Mouse (Mus musculus) liver, postnatal 0 days (tissue): ENCODE data around the gene Nepn. TPM values are rescaled to one million over a fixed set of nuclear protein-coding genes. Genes with fewer than 3 reads are reported as not detected.

Experiments
- ATAC-seq: fragments of 200-750 bp; cut with Nextera tagmentation; 2 replicates; pipeline ENCODE4 v1.8.0; 2017; ENCODE audit warnings: mild to moderate bottlenecking, moderate library complexity
- DNase-seq: peaks from one replicate; pipeline ENCODE4 v3.0.0-alpha.2; 2016
- H3K27ac ChIP-seq: fragments of 300-500 bp; sonication (generic); 2 replicates; pipeline ENCODE4 v1.5.1; 2014; ENCODE audit warnings: antibody characterized with exemption, moderate library complexity, mild to moderate bottlenecking, low read depth
- H3K27me3 ChIP-seq: fragments of 300-500 bp; sonication (generic); 2 replicates; pipeline ENCODE4 v1.6.1; 2014; ENCODE audit warnings: low read length, control low read depth, mixed read lengths; ENCODE audit not compliant: insufficient read depth
- H3K36me3 ChIP-seq: fragments of 300-500 bp; sonication (generic); replicated peaks from 2 replicates; pipeline ENCODE4 v1.6.1; 2014; ENCODE audit warnings: mild to moderate bottlenecking, control low read depth, low read length, moderate library complexity, mixed read lengths; ENCODE audit not compliant: insufficient read depth
- H3K4me1 ChIP-seq: fragments of 300-500 bp; sonication (generic); 2 replicates; pipeline ENCODE4 v1.6.1; 2014; ENCODE audit warnings: antibody characterized with exemption, mild to moderate bottlenecking, control low read depth; ENCODE audit not compliant: insufficient read depth
- H3K4me2 ChIP-seq: fragments of 300-500 bp; sonication (generic); 2 replicates; pipeline ENCODE4 v1.6.1; 2014; ENCODE audit warnings: low read depth, mild to moderate bottlenecking, low read length, moderate library complexity, mixed read lengths
- H3K4me3 ChIP-seq: fragments of 300-500 bp; sonication (generic); 2 replicates; pipeline ENCODE4 v1.5.1; 2014; ENCODE audit warnings: low read depth, low read length
- H3K9ac ChIP-seq: fragments of 300-500 bp; sonication (generic); replicated peaks from 2 replicates; pipeline ENCODE4 v1.6.1; 2014; ENCODE audit warnings: mild to moderate bottlenecking, moderate library complexity
- H3K9me3 ChIP-seq: fragments of 300-500 bp; sonication (generic); 2 replicates; pipeline ENCODE4 v1.6.1; 2016; ENCODE audit warnings: mild to moderate bottlenecking, control low read depth, low read length, mixed read lengths
- CTCF ChIP-seq: sonication (generic); IDR thresholded peaks from 2 replicates; pipeline ENCODE4 v1.5.1; 2016; ENCODE audit warnings: antibody characterized with exemption, low read depth
- EP300 ChIP-seq: IDR thresholded peaks from 2 replicates; pipeline ENCODE4 v1.6.1; 2016; ENCODE audit warnings: antibody characterized with exemption, low read depth, mild to moderate bottlenecking
- WGBS: fragments of 180-500 bp; shearing (Covaris S2); extraction: QIAGEN DNeasy Blood & Tissue Kit; methylation state at CpG from one replicate; pipeline ENCODE4 v1.1.7; 2014; ENCODE audit not compliant: insufficient replicate concordance; 5-methylcytosine and 5-hydroxymethylcytosine counted together
- polyA plus RNA-seq: library from polyadenylated mRNA; unstranded; fragments of >200 nt; fragmentation: Nextera tagmentation; extraction: Ambion mirVana; gene quantifications from 2 replicates; pipeline ENCODE4 v1.2.1, GENCODE M21; 2015

Gene Nepn
- polyA plus RNA-seq, 1 experiment from 2014 or later = not detected

DNA sequence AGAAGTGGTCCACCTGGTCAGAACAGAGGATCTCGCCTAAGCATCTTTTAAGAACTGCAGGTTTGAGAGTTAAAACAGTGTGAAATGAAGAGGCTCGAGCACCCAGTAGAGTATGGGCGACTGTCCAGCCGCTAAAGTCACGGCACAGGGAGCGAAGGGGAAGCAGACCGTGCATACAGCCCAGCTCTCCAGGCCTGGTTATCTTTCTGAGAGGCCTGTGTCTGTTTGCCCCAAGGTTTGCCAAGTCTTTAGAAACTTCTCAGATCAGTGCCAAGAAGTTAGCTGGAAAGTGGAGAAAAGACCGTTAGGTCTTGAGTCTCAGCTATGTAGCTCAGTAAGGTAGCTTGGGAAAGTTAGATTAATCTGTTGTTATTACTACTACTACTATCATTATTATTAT, 46.1 kb downstream of the Nepn start:
- 87% methylated on average over 8 of the region's 8 CpGs for WGBS
- H3K27ac ChIP-seq = no peak overlapping the region
- H3K4me3 ChIP-seq = no peak overlapping the region
- ATAC-seq (no peak), DNase-seq (peak; percentile 7)
- no peaks in the 10 kb centered on the region for H3K4me1 ChIP-seq
- H3K9me3 ChIP-seq = no peaks in the 10 kb centered on the region
- TF ChIP-seq EP300 (no peak), CTCF (no peak)
- no peak overlapping the region for H3K4me2 ChIP-seq
- H3K27me3 ChIP-seq = no peaks in the 10 kb centered on the region
- peaks cover 48% of the 10 kb centered on the region for H3K36me3 ChIP-seq
- H3K9ac ChIP-seq = no peak overlapping the region

Other genes starting within 250 kb of the Nepn start
- not detected in 2 replicates for gene Ros1, start 193.7 kb upstream of the Nepn start, polyA plus RNA-seq
- 5.1 and 7.4 TPM in 2 replicates for gene Dcbld1, start 155.4 kb upstream of the Nepn start, polyA plus RNA-seq
- not detected in 2 replicates for gene Gm26741, start 30.2 kb upstream of the Nepn start, polyA plus RNA-seq
- gene Gopc, start 6.8 kb upstream of the Nepn start, polyA plus RNA-seq = 4.7 and 5.0 TPM in 2 replicates
- gene Nus1, start 28.6 kb downstream of the Nepn start, polyA plus RNA-seq = 5.9 and 6.5 TPM in 2 replicates